Mouse (Mus musculus) naive thymus-derived CD4-positive, alpha-beta T cell, adult 2 months (primary cell): ENCODE measurements around the gene Nfkb1.
A peak's percentile ranks its signal among the peaks of the same experiment; 100 is the strongest.

Source experiments
- DNase-seq: peaks from one replicate; pipeline ENCODE4 v3.0.0-alpha.2; 2011; ENCODE audit warnings: low read depth

Nfkb1 gene

DNA sequence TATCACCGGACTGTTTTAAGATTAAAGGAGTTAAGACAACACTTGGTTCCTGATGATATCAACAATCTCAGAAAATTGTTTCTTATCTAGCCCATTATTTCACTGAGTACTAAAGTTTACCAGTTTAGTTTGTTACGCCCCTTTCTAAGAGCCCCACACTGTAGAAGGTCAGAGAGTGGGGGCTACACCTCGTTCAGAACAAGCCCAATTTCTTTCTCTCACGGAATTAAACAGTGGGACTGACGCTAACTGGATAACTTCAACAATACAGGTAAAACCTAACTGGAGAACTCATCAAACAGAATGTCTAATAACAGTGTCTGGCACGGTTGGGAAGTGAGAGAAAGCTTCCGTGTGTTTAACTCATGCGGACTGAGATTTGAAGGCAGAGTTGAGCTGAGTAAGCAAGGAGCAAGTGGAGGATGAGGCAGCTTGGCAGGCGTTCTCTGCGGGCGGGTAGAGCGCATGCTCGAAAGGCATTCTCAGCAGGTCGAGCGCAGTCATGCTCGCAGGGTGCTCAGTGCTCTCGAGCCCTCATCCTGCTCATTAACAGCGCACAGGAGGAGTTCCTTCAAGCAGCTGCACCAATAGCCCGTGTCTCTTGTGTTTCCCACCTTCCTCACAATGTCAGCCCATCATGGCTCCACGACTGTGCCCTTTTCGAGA lies 60.8 kb downstream of the Nfkb1 start:
- DNase-seq, result no peak

DNA sequence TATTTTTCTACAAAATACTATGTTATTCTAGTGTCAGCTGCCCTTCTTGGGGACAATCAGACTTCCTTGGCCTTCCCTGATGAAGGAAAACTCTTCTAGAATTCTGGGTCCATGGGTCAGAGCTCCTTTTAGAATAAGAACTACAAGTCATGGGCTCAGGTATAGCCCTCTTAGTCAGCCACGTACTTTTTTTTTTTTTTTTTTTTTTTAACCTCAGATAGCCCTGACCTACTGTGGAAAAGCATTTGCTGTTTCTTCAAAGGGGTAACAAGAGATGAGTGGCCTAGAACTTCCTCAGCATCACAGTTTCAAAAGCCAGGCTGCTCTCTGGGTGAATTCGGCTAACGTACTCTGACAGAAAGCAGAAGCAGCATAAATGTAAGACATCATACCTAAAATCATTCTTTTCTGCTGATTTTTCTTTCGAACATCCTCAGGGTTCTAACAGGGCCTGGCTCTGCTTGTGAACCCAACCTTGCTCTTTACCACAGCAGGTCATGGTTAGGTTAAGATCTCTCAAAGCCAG lies 61.5 kb downstream of the Nfkb1 start:
- no peak for DNase-seq

DNA sequence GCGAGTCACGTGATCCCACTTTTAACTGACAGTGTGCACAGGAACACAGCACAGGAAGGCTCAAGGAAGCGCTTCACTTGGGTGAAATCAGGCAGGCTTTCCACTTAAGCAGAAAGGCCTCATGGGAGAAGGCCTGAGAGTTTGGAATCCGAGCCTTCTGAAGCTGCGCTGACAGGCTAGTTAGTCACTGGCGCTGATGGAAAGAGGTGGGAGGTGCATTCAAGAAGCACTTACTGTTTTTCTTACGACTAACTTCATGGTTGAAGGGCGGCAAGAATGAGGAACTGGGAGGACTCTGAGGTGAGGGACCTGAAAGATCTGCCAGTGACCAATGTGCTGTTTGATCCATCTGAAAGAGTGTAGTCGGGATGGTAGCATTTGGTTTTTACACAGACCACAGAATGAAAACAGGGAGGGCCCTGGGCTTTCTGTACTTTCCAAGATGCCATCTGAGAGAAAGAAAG lies 62.6 kb downstream of the Nfkb1 start:
- no peak for DNase-seq

GRCm38 (mm10) chr3:135628000-135628705 lies 63.2 kb downstream of the Nfkb1 start:
- no peak for DNase-seq

GRCm38 (mm10) chr3:135625290-135625689 lies 66.1 kb downstream of the Nfkb1 start:
- no peak for DNase-seq

GRCm38 (mm10) chr3:135616730-135617129 lies 74.6 kb downstream of the Nfkb1 start:
- DNase-seq, result no peak

DNA sequence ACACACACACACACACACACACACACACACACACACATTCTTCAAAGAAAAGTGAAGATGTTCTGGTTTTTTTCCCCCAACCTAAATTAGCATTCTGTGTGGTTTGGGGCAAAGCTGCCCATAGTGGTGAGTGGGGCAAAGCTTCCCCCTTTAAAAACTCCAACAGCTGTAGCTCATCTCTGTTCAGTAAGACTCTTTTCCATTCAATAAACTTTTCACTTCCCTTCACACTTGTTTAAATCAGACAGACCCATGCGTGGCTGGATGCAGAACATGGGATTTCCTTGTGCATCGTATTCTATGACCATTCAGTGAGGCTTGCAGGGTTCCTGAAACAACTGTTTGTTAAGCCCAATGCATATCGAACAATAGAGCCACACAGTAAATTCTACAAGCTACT lies 77.0 kb downstream of the Nfkb1 start:
- DNase-seq, result no peak

- peak; percentile 46 for DNase-seq
Observed at GRCm38 (mm10) chr3:135610221-135610620, 81.1 kb downstream of the Nfkb1 start.

DNA sequence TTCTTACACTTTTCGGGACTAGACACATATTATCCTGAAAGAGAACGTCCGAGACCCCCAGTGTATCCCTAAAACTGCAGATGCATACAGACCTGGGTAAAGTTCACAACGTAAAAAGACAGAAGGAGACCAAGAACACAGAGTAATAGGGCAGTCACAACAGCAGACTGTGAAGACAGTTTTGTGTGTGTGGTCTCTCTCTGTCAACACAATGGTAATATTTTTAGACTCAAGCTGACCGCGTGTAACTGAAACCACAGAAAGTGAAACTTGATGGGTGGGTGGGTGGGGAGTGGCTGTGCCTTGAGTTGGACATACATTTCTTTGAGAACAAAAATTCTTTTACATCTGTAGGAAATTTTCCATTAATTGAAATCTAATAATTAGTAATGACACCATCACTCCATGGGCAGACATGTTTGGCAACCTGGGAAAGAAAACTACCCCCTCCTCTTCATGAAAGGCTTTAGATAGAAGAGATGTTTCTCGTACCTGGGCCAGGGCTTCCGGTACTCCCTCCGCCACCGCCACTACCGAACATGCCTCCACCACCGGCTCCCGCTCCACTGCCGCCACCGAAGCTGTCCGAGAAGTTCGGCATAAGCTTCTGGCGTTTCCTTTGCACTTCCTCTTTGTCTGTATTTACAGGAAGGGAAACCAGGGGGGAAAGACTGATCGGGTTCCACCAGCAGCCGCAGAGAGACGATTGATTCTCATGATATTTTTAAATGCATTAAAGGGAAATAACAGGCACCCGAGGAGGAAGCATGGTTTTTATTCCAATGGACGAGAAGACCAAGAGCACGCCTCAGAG lies 83.5 kb downstream of the Nfkb1 start:
- DNase-seq, result peak; percentile 44

DNA sequence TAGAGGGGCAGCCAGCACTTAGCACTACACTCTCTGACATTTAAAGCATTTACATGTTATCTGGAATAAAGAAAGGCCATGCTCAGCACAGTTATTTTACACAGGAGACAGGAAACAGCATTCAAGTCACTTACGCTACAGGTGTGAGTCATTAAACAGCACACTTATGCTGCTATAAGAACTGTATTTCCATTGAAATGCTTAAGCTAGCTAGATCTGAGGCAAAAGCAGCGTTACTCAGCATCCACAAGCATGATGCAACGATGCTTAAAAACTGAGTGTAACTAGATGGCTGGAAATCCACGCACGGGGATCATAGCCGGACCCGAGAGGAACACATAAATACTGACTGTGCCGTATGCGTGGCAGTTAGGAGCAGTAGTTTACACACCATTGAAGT lies 84.3 kb downstream of the Nfkb1 start:
- no peak for DNase-seq

GRCm38 (mm10) chr3:135606592-135606991 lies 84.8 kb downstream of the Nfkb1 start:
- DNase-seq, result no peak

DNA sequence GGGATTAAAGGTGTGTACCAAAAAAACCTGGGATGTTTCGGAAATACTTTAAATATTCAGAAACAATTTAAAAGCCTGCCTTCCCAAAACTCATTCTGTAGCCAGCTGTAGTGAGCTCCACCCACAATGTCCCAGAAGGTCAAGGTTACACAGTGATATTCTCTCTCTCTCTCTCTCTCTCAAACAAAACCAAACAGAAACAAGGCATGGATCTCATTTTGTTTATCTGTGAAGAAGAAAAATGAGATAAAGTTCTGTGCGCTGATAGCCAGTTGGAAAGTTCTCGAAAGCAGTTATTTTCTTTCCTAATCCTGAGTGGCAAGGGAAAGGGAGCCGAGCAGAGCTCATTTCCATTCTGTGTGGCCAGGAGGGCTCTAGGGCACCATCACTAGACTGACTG lies 85.9 kb downstream of the Nfkb1 start:
- no peak for DNase-seq

GRCm38 (mm10) chr3:135604626-135605417 lies 86.5 kb downstream of the Nfkb1 start:
- DNase-seq, result no peak

DNA sequence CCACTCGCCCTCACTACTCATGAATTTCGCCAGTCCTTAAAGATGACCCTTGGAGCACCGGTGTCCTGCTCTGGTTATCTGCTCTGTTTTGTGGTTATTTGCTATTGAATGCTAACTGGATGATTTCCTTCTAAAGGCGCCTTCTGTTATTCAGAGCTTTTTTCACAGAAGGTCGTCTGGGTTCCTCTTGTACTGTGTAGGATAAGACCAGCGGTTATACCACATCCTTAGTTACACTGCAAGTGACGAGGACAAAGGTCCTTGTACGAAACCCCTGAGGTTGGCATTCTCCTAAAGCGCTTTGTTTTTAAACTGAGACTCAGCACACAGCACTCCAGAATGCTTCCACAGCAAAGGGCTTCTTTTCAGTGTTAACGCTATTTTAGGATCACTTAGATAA lies 88.6 kb downstream of the Nfkb1 start:
- peak; percentile 43 for DNase-seq

DNA sequence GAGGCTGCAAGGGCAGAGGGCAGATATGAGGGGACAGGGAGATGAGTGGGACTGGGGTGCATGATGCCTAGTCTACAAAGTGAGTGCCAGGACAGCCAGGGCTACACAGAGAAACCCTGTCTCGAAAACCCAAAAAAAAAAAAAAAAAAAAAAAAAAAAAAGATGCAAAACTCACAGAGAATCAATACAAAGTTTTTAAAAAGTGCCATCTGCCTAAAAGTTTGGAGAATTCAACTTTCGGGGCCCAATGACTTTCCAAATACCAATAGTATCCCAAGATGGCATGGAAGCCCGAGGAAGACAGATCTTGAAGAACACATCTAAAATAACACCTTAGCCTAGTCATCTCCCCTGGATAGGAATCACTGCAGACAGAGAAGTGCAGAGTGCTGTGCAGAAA lies 93.0 kb downstream of the Nfkb1 start:
- DNase-seq, result no peak

DNA sequence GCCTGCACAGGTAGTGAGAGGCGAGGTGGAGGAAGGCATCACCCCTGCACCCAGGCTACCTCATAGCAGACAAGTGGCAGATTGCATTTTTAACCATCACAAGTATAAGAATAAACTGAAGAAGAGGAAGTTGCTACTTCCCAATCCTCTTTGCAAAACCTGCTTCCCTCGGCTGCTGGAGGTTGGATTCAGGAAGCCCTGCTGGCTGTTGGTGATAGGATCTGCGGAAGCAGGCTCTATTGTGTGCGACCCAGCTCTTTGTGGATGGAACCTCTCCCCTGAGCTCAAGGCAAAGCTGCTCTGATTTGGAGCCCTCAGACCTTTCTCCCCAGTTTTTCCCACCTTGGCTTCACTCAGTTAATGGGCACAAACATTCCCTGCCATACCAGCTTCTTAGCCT lies 94.3 kb downstream of the Nfkb1 start:
- DNase-seq, result no peak

DNA sequence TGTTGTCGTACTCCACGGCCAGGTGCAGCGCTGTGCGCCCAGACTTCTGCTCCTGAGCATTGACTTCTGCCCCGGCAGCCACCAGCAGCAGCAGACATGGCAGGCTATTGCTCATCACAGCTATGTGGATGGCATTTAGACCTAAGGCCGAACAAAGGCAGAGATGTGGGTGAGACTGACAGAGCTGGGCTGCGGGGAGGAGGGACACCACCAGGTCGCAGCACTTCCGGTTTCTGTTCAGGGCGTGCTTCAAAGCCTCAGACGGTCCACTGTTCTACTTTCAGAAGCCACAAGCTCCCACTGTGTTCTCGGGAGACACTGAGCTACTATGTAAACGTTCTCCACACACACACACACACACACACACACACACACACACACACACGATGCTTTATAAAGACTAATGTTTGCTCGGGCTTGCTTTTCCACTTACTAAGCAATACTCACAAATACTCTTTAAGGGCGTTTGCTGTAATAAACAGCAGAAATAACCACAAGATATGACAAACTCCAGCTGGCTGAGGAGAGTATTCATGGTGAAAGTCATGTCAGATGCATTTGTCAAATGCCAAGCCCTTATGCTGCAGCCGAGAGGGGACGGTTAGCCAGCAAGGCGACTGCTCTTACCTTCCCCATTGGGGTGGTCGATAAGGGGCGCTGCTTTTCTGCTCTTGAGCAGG lies 97.0 kb downstream of the Nfkb1 start:
- peak; percentile 61 for DNase-seq

DNA sequence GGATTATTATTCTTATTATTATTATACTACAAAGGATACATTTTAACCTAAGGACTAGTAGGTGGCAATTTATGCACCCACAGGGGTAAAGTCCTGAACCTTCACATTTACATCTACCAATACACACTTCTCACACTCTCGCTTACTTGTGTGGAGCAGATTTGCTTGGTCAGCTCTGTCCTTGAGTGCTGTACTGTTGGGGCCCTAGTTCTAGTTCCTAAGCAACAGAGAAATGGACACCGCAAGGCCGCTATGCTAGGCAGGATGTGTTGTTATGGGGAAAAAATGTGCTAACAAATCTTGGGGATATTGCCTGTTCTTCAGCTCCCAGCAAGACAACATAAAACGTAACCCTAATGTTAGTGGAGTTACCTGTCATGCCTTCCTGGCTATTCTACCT lies 99.3 kb downstream of the Nfkb1 start:
- no peak for DNase-seq

- no peak for DNase-seq
Observed at GRCm38 (mm10) chr3:135591376-135591775, 100.0 kb downstream of the Nfkb1 start.

DNA sequence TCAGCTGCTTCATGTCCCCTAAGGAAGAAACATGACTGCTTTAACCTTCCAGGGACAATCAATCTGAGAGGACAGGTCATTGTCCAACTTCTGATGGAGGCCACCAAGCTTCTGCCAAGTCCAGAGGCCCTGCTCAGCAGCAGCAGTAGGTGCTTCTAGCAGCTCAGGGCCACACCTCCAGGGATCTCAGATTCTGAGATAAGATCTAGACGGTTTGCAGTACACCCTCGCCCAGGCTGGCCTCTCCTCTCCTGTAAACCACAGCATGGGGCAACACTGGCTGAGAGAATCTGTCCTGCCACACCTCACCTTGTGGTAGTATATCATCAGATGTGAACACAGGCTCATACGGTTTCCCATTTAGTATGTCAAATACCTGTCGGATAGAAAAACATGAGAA lies 100.9 kb downstream of the Nfkb1 start:
- no peak for DNase-seq

- no peak for DNase-seq
Observed at GRCm38 (mm10) chr3:135586471-135586880, 104.9 kb downstream of the Nfkb1 start.
